Mouse (Mus musculus) olfactory bulb, adult 2 months (tissue): ENCODE results near the gene Tmem132d.

Experiments used
- CTCF ChIP-seq: fragments of 200-500 bp; IDR thresholded peaks from 2 replicates; pipeline ENCODE4 v1.5.1; 2012; ENCODE audit warnings: low read depth, mild to moderate bottlenecking, low read length, moderate library complexity; ENCODE audit not compliant: insufficient read depth
- POLR2A ChIP-seq: fragments of 200-500 bp; IDR thresholded peaks from 2 replicates; pipeline ENCODE4 v1.6.1; 2012; ENCODE audit warnings: mild to moderate bottlenecking, low read depth, low read length, moderate library complexity; ENCODE audit not compliant: insufficient read depth

DNA sequence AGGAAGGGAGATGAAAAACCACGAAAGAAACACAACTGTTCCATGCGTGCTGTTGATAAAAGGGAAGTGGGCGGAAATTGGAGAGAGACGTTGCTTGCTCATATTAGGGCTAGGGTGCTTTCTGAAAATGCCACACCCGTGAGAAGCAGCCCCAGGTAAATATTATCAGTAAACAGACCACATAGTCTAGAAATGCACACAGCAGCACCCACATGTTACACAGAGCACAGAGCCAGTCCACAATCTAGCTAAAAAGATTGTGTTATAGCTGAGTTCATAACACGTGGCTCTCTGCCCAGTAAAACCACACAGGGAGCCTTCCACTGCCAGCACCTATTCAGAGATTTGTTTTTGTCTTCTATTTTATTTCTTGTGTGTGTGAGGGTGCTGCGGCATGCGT, 617.6 kb downstream of the Tmem132d start:
- TF ChIP-seq CTCF (no peak), POLR2A (no peak)
